Mouse (Mus musculus): ENCODE data around the gene Safb. TPM values are rescaled to one million over a fixed set of nuclear protein-coding genes. Genes with fewer than 3 reads are reported as not detected.
"Not testable (repeated sequence)": the region's sequence is repeated elsewhere in the genome, so short reads cannot be mapped to it uniquely, and the experiment has no call there.

The Safb gene
- polyA plus RNA-seq, 1 experiment from 2014 or later: 95.5 TPM

GRCm38 (mm10) chr17:56626754-56627470 is 42.3 kb downstream of the Safb start, which contains the start of gene Lonp1:
Gene Lonp1 (minus strand): TSS chr17:56626887.
- WGBS: under 1% methylated on average over 50 of the region's 51 CpGs
- Histone ChIP-seq H3K27ac (ENCODE audit: low read depth, low read length) (peak within 1 kb of the TSS; percentile 77), H3K9ac (ENCODE audit: low read depth, low read length) (peak within 1 kb of the TSS; percentile 89), H3K9me3 (ENCODE audit: control insufficient read depth, low read length) (no peaks in the 10 kb centered on the region), H3K27me3 (replicated peaks; ENCODE audit: control insufficient read depth, insufficient read depth, low read length) (no peaks in the 10 kb centered on the region), H3K36me3 (ENCODE audit: control insufficient read depth, insufficient read depth, low read length) (peaks cover 4% of the 10 kb centered on the region), H3K4me2 (ENCODE audit: low read length) (peak within 1 kb of the TSS; percentile 96), H3K4me3 (ENCODE audit: low read length) (peak within 1 kb of the TSS; percentile 89), H3K4me1 (ENCODE audit: control insufficient read depth, insufficient read depth, low read depth, low read length) (peaks cover 15% of the 10 kb centered on the region)
- ATAC-seq: peak; percentile 92

- H3K9me3 ChIP-seq (ENCODE audit: control insufficient read depth, low read length): no peaks in the 10 kb centered on the region
- 11% methylated on average over 26 of the region's 26 CpGs for WGBS
- peak within 1 kb of the TSS; percentile 77 for H3K27ac ChIP-seq (ENCODE audit: low read depth, low read length)
- H3K4me2 ChIP-seq (ENCODE audit: low read length): peak within 1 kb of the TSS; percentile 78
- ATAC-seq: peak; percentile 66
- H3K36me3 ChIP-seq (ENCODE audit: control insufficient read depth, insufficient read depth, low read length): peaks cover 3% of the 10 kb centered on the region; the same call in 1 of the 2 replicates
- H3K4me1 ChIP-seq (ENCODE audit: control insufficient read depth, insufficient read depth, low read depth, low read length): peaks cover 15% of the 10 kb centered on the region
- peak within 1 kb of the TSS; percentile 89 for H3K4me3 ChIP-seq (ENCODE audit: low read length)
- H3K27me3 ChIP-seq (replicated peaks; ENCODE audit: control insufficient read depth, insufficient read depth, low read length): no peaks in the 10 kb centered on the region
- peak within 1 kb of the TSS; percentile 89 for H3K9ac ChIP-seq (ENCODE audit: low read depth, low read length)
Observed at GRCm38 (mm10) chr17:56627530-56628277, 43.1 kb downstream of the Safb start, which contains the start of gene Catsperd. Gene Catsperd (plus strand): TSS chr17:56628143.

- H3K4me2 ChIP-seq (ENCODE audit: low read length); H3K9ac ChIP-seq (ENCODE audit: low read depth, low read length); H3K9me3 ChIP-seq (ENCODE audit: control insufficient read depth, low read length); H3K4me3 ChIP-seq (ENCODE audit: low read length); H3K36me3 ChIP-seq (ENCODE audit: control insufficient read depth, insufficient read depth, low read length); ATAC-seq; H3K27ac ChIP-seq (ENCODE audit: low read depth, low read length); H3K27me3 ChIP-seq (replicated peaks; ENCODE audit: control insufficient read depth, insufficient read depth, low read length): not testable (repeated sequence)
- 91% methylated on average over 27 of the region's 27 CpGs for WGBS
- H3K4me1 ChIP-seq (ENCODE audit: control insufficient read depth, insufficient read depth, low read depth, low read length): peaks cover 12% of the 10 kb centered on the region
Observed at GRCm38 (mm10) chr17:56629800-56630781, 45.5 kb downstream of the Safb start.

- no peak overlapping the region for H3K4me3 ChIP-seq (ENCODE audit: low read length)
- no peak overlapping the region for H3K27ac ChIP-seq (ENCODE audit: low read depth, low read length)
- no peaks in the 10 kb centered on the region for H3K4me1 ChIP-seq (ENCODE audit: control insufficient read depth, insufficient read depth, low read depth, low read length)
- WGBS: 40% methylated on average over 4 of the region's 4 CpGs
- H3K9ac ChIP-seq (ENCODE audit: low read depth, low read length): no peak overlapping the region
- no peaks in the 10 kb centered on the region for H3K9me3 ChIP-seq (ENCODE audit: control insufficient read depth, low read length)
- H3K4me2 ChIP-seq (ENCODE audit: low read length): no peak overlapping the region
- H3K27me3 ChIP-seq (replicated peaks; ENCODE audit: control insufficient read depth, insufficient read depth, low read length): no peaks in the 10 kb centered on the region
- no peak for ATAC-seq
- H3K36me3 ChIP-seq (ENCODE audit: control insufficient read depth, insufficient read depth, low read length): no peaks in the 10 kb centered on the region
Observed at GRCm38 (mm10) chr17:56631807-56632206, 47.2 kb downstream of the Safb start.

- ATAC-seq: no peak
- no peak overlapping the region for H3K9ac ChIP-seq (ENCODE audit: low read depth, low read length)
- WGBS: 84% methylated on average over 6 of the region's 6 CpGs
Observed at GRCm38 (mm10) chr17:56634023-56634422, 49.4 kb downstream of the Safb start.

GRCm38 (mm10) chr17:56643237-56643636 is 58.6 kb downstream of the Safb start:
- H3K4me2 ChIP-seq (ENCODE audit: low read length): no peak overlapping the region
- H3K36me3 ChIP-seq (ENCODE audit: control insufficient read depth, insufficient read depth, low read length): no peaks in the 10 kb centered on the region
- no peak overlapping the region for H3K27ac ChIP-seq (ENCODE audit: low read depth, low read length)
- H3K4me3 ChIP-seq (ENCODE audit: low read length): no peak overlapping the region
- WGBS: 79% methylated on average over 4 of the region's 4 CpGs
- H3K27me3 ChIP-seq (replicated peaks; ENCODE audit: control insufficient read depth, insufficient read depth, low read length): no peaks in the 10 kb centered on the region
- H3K9ac ChIP-seq (ENCODE audit: low read depth, low read length): no peak overlapping the region
- no peaks in the 10 kb centered on the region for H3K4me1 ChIP-seq (ENCODE audit: control insufficient read depth, insufficient read depth, low read depth, low read length)
- H3K9me3 ChIP-seq (ENCODE audit: control insufficient read depth, low read length): no peaks in the 10 kb centered on the region
- ATAC-seq: no peak

More at GRCm38 (mm10) chr17:56634023-56634422, 49.4 kb downstream of the Safb start:
- Histone ChIP-seq H3K9me3 (ENCODE audit: control insufficient read depth, low read length) (no peaks in the 10 kb centered on the region), H3K27me3 (replicated peaks; ENCODE audit: control insufficient read depth, insufficient read depth, low read length) (no peaks in the 10 kb centered on the region), H3K4me1 (ENCODE audit: control insufficient read depth, insufficient read depth, low read depth, low read length) (no peaks in the 10 kb centered on the region), H3K4me3 (ENCODE audit: low read length) (no peak overlapping the region), H3K27ac (ENCODE audit: low read depth, low read length) (no peak overlapping the region), H3K36me3 (ENCODE audit: control insufficient read depth, insufficient read depth, low read length) (no peaks in the 10 kb centered on the region), H3K4me2 (ENCODE audit: low read length) (no peak overlapping the region)

- H3K4me3 ChIP-seq (ENCODE audit: low read length): no peak overlapping the region
- H3K27me3 ChIP-seq (replicated peaks; ENCODE audit: control insufficient read depth, insufficient read depth, low read length): no peaks in the 10 kb centered on the region
- no peak overlapping the region for H3K4me2 ChIP-seq (ENCODE audit: low read length)
- no peak for ATAC-seq
- no peaks in the 10 kb centered on the region for H3K9me3 ChIP-seq (ENCODE audit: control insufficient read depth, low read length)
- no peak overlapping the region for H3K9ac ChIP-seq (ENCODE audit: low read depth, low read length)
- H3K36me3 ChIP-seq (ENCODE audit: control insufficient read depth, insufficient read depth, low read length): no peaks in the 10 kb centered on the region
- H3K4me1 ChIP-seq (ENCODE audit: control insufficient read depth, insufficient read depth, low read depth, low read length): no peaks in the 10 kb centered on the region
- WGBS: 63% methylated on average over 13 of the region's 13 CpGs
- H3K27ac ChIP-seq (ENCODE audit: low read depth, low read length): no peak overlapping the region
Observed at GRCm38 (mm10) chr17:56647546-56647945, 62.9 kb downstream of the Safb start.

GRCm38 (mm10) chr17:56651801-56652200 is 67.2 kb downstream of the Safb start:
- Histone ChIP-seq H3K4me3 (ENCODE audit: low read length) (no peak overlapping the region), H3K4me1 (ENCODE audit: control insufficient read depth, insufficient read depth, low read depth, low read length) (no peaks in the 10 kb centered on the region), H3K27ac (ENCODE audit: low read depth, low read length) (no peak overlapping the region), H3K27me3 (replicated peaks; ENCODE audit: control insufficient read depth, insufficient read depth, low read length) (no peaks in the 10 kb centered on the region), H3K4me2 (ENCODE audit: low read length) (no peak overlapping the region), H3K36me3 (ENCODE audit: control insufficient read depth, insufficient read depth, low read length) (no peaks in the 10 kb centered on the region), H3K9me3 (ENCODE audit: control insufficient read depth, low read length) (no peaks in the 10 kb centered on the region), H3K9ac (ENCODE audit: low read depth, low read length) (no peak overlapping the region)
- WGBS: 42% methylated on average over 10 of the region's 10 CpGs
- no peak for ATAC-seq
